Mouse (Mus musculus) lung, adult 2 months (tissue): ENCODE measurements around the gene Snrpe. TPM values are rescaled to one million over a fixed set of nuclear protein-coding genes. Genes with fewer than 3 reads are reported as not detected.

Source experiments
- DNase-seq: peaks from one replicate; pipeline ENCODE4 v3.0.0; 2022
- H3K4me1 ChIP-seq: fragments of 200-500 bp; 2 replicates; pipeline ENCODE4 v1.6.1; 2011; ENCODE audit warnings: low read length; ENCODE audit not compliant: control insufficient read depth, insufficient read depth
- H3K4me3 ChIP-seq: fragments of 200-500 bp; replicated peaks from 2 replicates; pipeline ENCODE3; 2011; ENCODE audit warnings: low read depth, mild to moderate bottlenecking, control low read depth, low read length; ENCODE audit errors: extremely low read depth
- CTCF ChIP-seq: fragments of 200-500 bp; IDR thresholded peaks from 2 replicates; pipeline ENCODE4 v1.5.1; 2011; ENCODE audit warnings: mild to moderate bottlenecking, low read length, control low read depth; ENCODE audit not compliant: insufficient read depth
- POLR2A ChIP-seq: fragments of 200-500 bp; IDR thresholded peaks from 2 replicates; pipeline ENCODE4 v1.6.1; 2011; ENCODE audit warnings: low read depth, mild to moderate bottlenecking, control low read depth, low read length, borderline replicate concordance; ENCODE audit errors: extremely low read depth
- WGBS: fragments of 180-500 bp; shearing (Covaris S2); methylation state at CpG from one replicate; pipeline ENCODE4 v1.1.7; 2018; 5-methylcytosine and 5-hydroxymethylcytosine counted together
- polyA plus RNA-seq: library from polyadenylated mRNA; depleted of rRNA; stranded (reverse); fragments of >200 nt; gene quantifications from 2 replicates; pipeline ENCODE4 v1.2.3, GENCODE M21; 2012; rRNA removed

The Snrpe gene
- polyA plus RNA-seq, 1 experiment: 33.7 TPM

- DNase-seq: no peak
- no peaks in the 10 kb centered on the region for H3K4me1 ChIP-seq
- 71% methylated on average over 2 of the region's 2 CpGs for WGBS
- H3K4me3 ChIP-seq: no peak overlapping the region
- TF ChIP-seq CTCF: no peak
- no peak for TF ChIP-seq POLR2A
Measured at GRCm38 (mm10) chr1:133625052-133625451, 15.0 kb upstream of the Snrpe start.

DNA sequence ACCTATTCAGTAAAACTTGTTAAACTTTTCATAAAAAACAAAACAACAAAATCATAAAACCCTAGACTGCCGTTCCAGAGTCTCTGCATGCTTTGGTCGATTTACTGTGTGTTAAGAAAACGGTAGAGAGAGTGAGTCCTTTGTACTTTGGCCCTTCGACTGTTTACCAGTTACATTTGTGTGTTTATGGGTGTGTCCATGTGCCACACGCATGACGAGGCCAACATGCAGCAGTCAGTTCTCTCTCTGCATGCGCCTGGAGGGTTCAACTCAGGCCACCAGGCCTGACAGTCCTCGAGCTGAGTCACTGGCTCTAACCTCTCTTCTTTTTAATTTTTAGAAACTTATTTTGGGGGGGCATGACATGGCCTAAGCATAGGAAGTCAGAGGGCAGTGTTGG is 8.2 kb upstream of the Snrpe start:
- H3K4me3 ChIP-seq: no peak overlapping the region
- no peaks in the 10 kb centered on the region for H3K4me1 ChIP-seq
- 58% methylated on average over 8 of the region's 8 CpGs for WGBS
- DNase-seq: no peak
- no peak for TF ChIP-seq CTCF
- TF ChIP-seq POLR2A: no peak

- WGBS: 30% methylated on average over 2 of the region's 2 CpGs
Measured at GRCm38 (mm10) chr1:133617908-133618307, 7.8 kb upstream of the Snrpe start.

DNA sequence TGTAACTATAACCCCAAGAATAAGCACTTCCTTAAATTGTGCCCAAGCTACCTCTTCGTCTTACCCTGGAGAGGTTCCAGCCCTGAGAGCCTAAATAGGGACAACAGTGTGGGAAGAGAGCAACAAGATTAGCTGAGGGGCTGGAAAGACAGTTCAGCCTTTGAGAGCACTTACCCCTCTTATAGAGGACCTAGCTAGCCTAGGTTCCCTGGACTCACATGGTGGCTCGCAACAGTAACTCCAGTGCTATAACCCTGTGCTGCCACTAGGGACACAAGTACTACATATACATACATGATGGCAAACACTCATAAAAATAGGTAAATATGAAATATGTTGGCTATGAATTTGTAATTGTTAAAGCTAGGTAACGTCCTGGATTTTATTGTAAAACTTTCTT is 3.7 kb upstream of the Snrpe start:
- WGBS: 81% methylated on average over 3 of the region's 3 CpGs
- H3K4me3 ChIP-seq: no peak overlapping the region
- H3K4me1 ChIP-seq: no peaks in the 10 kb centered on the region
- DNase-seq: no peak
- TF ChIP-seq CTCF: no peak
- no peak for TF ChIP-seq POLR2A

More at GRCm38 (mm10) chr1:133617908-133618307, 7.8 kb upstream of the Snrpe start:
- TF ChIP-seq POLR2A (no peak), CTCF (no peak)
- DNase-seq: no peak
- Histone ChIP-seq H3K4me3 (no peak overlapping the region), H3K4me1 (no peaks in the 10 kb centered on the region)

GRCm38 (mm10) chr1:133611436-133611835 is 1.3 kb upstream of the Snrpe start:
- no peak for DNase-seq
- TF ChIP-seq POLR2A (no peak), CTCF (no peak)
- Histone ChIP-seq H3K4me3 (no peak overlapping the region), H3K4me1 (no peaks in the 10 kb centered on the region)
- 70% methylated on average over 1 of the region's 1 CpGs for WGBS

DNA sequence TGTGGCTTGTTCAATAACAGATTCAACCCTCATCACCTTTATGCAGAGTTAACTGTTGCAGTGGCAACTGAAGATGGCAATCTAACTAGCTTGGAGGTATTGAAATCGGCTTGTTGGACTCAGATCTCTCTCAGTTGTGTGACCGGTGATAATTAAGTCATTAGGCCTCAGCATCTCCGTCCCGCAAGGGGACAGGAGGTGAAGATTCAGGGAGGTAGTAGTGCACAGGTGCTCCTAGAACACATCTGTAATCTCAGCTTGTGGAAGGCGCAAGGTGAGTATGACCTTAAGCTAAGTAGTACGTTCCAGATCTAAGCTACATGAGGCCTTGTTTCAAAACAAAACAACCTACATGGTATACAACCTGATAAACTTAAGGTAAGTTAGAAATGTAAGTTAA is 510 bp upstream of the Snrpe start:
- no peaks in the 10 kb centered on the region for H3K4me1 ChIP-seq
- no peak overlapping the region for H3K4me3 ChIP-seq
- WGBS: 54% methylated on average over 6 of the region's 6 CpGs
- TF ChIP-seq POLR2A (no peak), CTCF (no peak)
- no peak for DNase-seq

DNA sequence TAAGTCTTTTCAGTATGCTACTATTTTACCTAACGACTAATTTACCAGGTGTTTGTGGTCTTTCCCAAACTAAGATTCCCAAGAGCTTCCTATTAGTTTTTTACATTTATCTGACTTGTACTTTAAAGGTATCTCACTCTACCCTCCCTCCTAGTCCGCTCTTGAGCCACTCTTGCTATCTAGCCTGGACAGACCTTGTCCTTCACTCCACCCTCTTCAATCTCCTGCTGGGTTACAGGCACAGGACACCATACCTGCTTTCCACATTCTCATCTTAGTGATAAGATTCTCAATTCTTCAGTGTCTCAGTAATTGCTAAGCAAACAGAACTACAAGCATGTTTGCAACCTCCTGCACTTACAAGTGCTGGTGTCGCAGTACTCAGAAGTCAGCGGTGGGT is 6.9 kb downstream of the Snrpe start:
- no peak for DNase-seq
- TF ChIP-seq CTCF: no peak
- no peak for TF ChIP-seq POLR2A
- Histone ChIP-seq H3K4me3 (no peak overlapping the region), H3K4me1 (no peaks in the 10 kb centered on the region)
- 91% methylated on average over 4 of the region's 4 CpGs for WGBS

DNA sequence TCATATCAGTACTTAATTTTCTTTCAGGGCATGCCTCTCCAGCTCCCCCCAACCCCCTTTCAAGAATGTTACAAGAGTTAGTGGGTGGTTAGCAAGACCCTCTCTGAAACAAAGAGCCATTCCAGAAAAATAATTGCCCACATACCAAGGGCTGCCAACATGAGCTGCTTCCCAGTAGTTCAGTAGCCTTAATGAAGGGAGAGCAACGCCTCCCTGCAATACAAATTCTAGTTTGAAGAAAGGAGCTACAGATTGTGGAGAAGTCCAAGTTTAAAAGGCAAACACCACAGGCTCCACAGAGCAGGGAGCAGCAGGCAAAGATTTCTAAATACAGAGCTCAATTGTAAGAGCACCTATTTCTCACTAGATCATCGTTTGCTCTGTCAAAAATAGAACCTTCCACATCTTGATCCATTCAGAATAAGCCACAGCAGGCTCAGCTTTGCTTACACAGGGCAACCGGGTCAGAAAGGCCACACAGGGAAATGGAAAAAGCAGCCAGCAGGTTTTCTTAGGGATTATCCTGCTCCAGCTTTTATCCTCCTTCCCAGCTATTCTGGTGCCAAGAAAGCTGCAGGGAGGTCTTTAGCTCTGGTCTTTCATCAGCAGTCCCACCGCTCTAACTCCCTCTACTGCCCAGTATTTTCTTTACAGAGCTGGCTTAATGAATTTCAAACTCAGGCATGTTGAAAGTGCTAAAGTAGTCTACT is 13.6 kb downstream of the Snrpe start:
- WGBS: 25% methylated on average over 4 of the region's 4 CpGs

DNA sequence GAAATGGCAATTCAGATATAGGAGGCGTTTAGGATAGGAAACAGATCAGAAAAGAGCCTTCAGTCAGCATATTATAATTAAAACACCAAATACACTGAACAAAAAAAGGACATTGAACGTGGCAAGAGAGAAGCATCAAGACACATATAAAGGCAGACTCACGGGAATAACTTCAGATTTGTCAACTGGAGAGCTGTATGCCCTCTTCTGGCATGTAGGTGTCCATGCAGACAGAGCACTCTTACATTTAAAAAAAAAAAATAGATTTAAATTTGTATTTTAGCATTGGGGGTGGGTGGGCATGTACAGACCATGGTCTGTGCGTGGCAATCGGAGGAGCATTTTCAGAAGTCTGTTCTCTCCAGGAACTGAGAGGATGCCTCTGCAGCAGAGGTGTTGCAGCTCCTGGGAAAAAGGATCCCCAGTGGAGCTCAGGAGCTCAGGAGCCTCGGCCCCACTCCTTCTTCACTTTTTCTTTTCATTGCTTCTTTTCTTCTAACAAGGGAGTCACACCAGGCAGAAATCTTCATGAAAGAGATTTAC is 24.0 kb downstream of the Snrpe start:
- Histone ChIP-seq H3K4me1 (no peaks in the 10 kb centered on the region), H3K4me3 (no peak overlapping the region)
- DNase-seq: no peak
- TF ChIP-seq POLR2A (no peak), CTCF (no peak)
- WGBS: 67% methylated on average over 6 of the region's 6 CpGs

More for the DNA sequence above, 13.6 kb downstream of the Snrpe start:
- no peak overlapping the region for H3K4me3 ChIP-seq
- no peak for DNase-seq
- TF ChIP-seq CTCF (no peak), POLR2A (no peak)
- no peaks in the 10 kb centered on the region for H3K4me1 ChIP-seq

- TF ChIP-seq POLR2A (no peak), CTCF (no peak)
- H3K4me1 ChIP-seq: no peaks in the 10 kb centered on the region
- no peak overlapping the region for H3K4me3 ChIP-seq
- WGBS: 28% methylated on average over 11 of the region's 11 CpGs
- DNase-seq: no peak
Measured at GRCm38 (mm10) chr1:133571293-133571692, 38.8 kb downstream of the Snrpe start.

Other genes starting within 250 kb of the Snrpe start
- gene Etnk2, start 246.7 kb downstream of the Snrpe start, polyA plus RNA-seq: 0.59 and 0.93 TPM in 2 replicates
- gene Sox13, start 185.9 kb downstream of the Snrpe start, polyA plus RNA-seq: 134 and 144 TPM in 2 replicates
- gene Zbed6, start 50.6 kb upstream of the Snrpe start, polyA plus RNA-seq: 2.0 and 4.6 TPM in 2 replicates
- gene Gm38394, start 51.0 kb upstream of the Snrpe start, polyA plus RNA-seq: 3.4 and 5.3 TPM in 2 replicates
- 1.6 and 2.5 TPM in 2 replicates for gene Lax1, start 79.8 kb upstream of the Snrpe start, polyA plus RNA-seq
- 9.5 and 11.3 TPM in 2 replicates for gene Atp2b4, start 190.8 kb upstream of the Snrpe start, polyA plus RNA-seq